Comparison of ENCODE assay signal across 13 mouse cellular contexts in the genomic region with DNA sequence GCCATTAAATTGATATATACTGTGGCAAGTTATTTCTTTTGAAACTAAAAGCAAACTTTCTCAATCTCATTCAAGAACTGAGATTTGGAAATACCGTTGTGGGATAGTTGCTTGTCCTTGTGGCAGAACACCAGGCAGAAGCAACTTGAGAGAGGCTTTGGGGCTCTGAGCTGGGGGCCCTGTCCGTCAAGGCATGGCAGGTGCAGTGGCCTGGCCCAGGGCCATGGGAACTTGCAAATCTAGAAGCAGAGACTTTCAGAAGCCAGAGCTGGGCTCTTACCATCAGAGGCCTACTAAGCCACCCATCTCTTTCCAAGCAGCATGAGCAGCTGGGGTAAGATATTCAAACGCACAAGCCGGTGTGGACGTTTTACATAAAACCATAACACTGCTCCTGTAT.
"Had no signal": no experiment of that assay in that cellular context is flagged by ENCODE, and none has a peak within 500 bp of the region (broad histone marks: within the 10 kb centered on the region; RNA-seq: fewer than 3 reads in every experiment).

No protein-coding gene starts in this region.

- H3K27ac ChIP-seq: limb, embryonic 13.5 days; liver, embryonic 14.5 days; midbrain, embryonic 12.5 days; stomach, postnatal 0 days had no signal

- H3K4me3 ChIP-seq: limb, embryonic 13.5 days; megakaryocyte, embryonic 14.5 days; midbrain, embryonic 12.5 days had no signal

- DNase-seq: kidney, adult 8-10 months; kidney, postnatal 25 days; layer of hippocampus, adult 9-11 months; layer of hippocampus, postnatal 36 days; lung, adult 2 months; lung, postnatal 36 days; right cerebral cortex, postnatal 14 days; thymus, postnatal 14 days had no signal
